Mouse (Mus musculus) kidney, embryonic 16.5 days (tissue): ENCODE results near the gene Cd48. TPM values are rescaled to one million over a fixed set of nuclear protein-coding genes. Genes with fewer than 3 reads are reported as not detected.
"Not testable (repeated sequence)": the region's sequence is repeated elsewhere in the genome, so short reads cannot be mapped to it uniquely, and the experiment has no call there.

Experiments used
- ATAC-seq: fragments of 200-750 bp; cut with Nextera tagmentation; 2 replicates; pipeline ENCODE4 v1.8.0; 2017; ENCODE audit warnings: moderate TSS enrichment; ENCODE audit not compliant: low FRiP score, low TSS enrichment
- H3K27ac ChIP-seq: fragments of 300-500 bp; sonication (generic); 2 replicates; pipeline ENCODE4 v1.5.1; 2014; ENCODE audit warnings: low read length
- H3K27me3 ChIP-seq: fragments of 300-500 bp; sonication (generic); 2 replicates; pipeline ENCODE4 v1.6.1; 2014; ENCODE audit warnings: low read length, control low read depth, mixed read lengths; ENCODE audit not compliant: insufficient read depth
- H3K36me3 ChIP-seq: fragments of 300-500 bp; sonication (generic); 2 replicates; pipeline ENCODE4 v1.6.1; 2014; ENCODE audit warnings: low read length, control low read depth, mixed read lengths; ENCODE audit not compliant: insufficient read depth
- H3K4me1 ChIP-seq: fragments of 300-500 bp; sonication (generic); 2 replicates; pipeline ENCODE4 v1.6.1; 2014; ENCODE audit warnings: low read length, control low read depth, mixed read lengths; ENCODE audit not compliant: insufficient read depth
- H3K4me2 ChIP-seq: fragments of 300-500 bp; sonication (generic); replicated peaks from 2 replicates; pipeline ENCODE4 v1.6.1; 2014; ENCODE audit warnings: low read depth, low read length
- H3K4me3 ChIP-seq: fragments of 300-500 bp; sonication (generic); 2 replicates; pipeline ENCODE4 v1.5.1; 2014; ENCODE audit warnings: mild to moderate bottlenecking, low read length
- H3K9ac ChIP-seq: fragments of 300-500 bp; sonication (generic); replicated peaks from 2 replicates; pipeline ENCODE4 v1.6.1; 2014; ENCODE audit warnings: low read length
- H3K9me3 ChIP-seq: fragments of 300-500 bp; sonication (generic); 2 replicates; pipeline ENCODE4 v1.6.1; 2016; ENCODE audit warnings: low read length, control low read depth
- WGBS: fragments of 180-500 bp; shearing (Covaris S2); extraction: QIAGEN DNeasy Blood & Tissue Kit; methylation state at CpG from one replicate; pipeline ENCODE4 v1.1.7; 2014; 5-methylcytosine and 5-hydroxymethylcytosine counted together
- polyA plus RNA-seq: library from polyadenylated mRNA; unstranded; fragments of >200 nt; fragmentation: Nextera tagmentation; extraction: Ambion mirVana; gene quantifications from 2 replicates; pipeline ENCODE4 v1.2.1, GENCODE M21; 2015

The Cd48 gene
- polyA plus RNA-seq, 1 experiment from 2014 or later, result 2.3 TPM

DNA sequence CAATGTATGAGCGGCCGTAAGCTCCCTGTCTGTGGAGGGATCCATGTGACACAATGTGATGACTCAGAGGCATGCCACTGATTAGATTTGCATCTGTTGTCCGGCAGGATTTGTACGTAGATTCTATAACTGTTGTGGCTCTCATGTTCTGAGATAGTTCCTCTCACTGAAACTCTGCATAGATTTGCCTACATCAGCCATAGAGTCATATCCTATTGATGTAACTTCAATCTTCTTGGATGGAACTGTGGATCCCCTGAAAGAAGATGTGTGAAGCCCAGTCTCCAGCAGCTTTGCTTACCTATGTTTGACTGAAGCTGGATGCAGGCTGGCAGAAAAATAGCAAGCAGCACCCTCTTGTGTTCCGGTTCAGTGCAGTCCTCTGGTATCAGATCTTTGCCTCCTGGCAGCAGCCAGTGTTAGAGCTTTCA lies 23.2 kb upstream of the Cd48 start:
- Histone ChIP-seq H3K27me3 (no peaks in the 10 kb centered on the region), H3K9ac (no peak overlapping the region), H3K4me2 (no peak overlapping the region), H3K4me1 (no peaks in the 10 kb centered on the region), H3K9me3 (no peaks in the 10 kb centered on the region), H3K4me3 (no peak overlapping the region), H3K36me3 (no peaks in the 10 kb centered on the region), H3K27ac (no peak overlapping the region)
- ATAC-seq, result no peak; the same call in 1 of the 2 replicates
- 73% methylated on average over 5 of the region's 5 CpGs for WGBS

DNA sequence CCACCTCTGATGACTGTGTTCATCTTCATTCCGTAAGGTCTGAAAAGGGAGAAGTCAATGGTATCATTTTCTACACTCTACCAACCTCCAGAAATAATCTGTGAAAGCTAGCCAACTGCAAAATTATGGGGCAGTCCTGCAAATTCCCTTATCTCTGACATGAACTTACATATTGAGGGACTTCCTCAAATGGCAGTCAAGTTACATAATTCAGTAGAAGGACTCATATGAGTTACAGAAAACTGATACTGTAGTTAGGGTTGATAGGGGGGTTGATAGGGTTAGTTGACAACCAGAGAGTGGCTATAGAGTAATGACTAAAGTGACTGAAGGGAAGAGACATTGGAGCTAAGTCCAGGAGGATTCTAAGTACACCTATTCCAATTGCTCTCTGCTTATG lies 21.4 kb upstream of the Cd48 start:
- Histone ChIP-seq H3K9ac (no peak overlapping the region), H3K4me2 (no peak overlapping the region), H3K9me3 (no peaks in the 10 kb centered on the region), H3K4me3 (no peak overlapping the region), H3K27me3 (no peaks in the 10 kb centered on the region), H3K27ac (no peak overlapping the region), H3K4me1 (no peaks in the 10 kb centered on the region), H3K36me3 (no peaks in the 10 kb centered on the region)
- ATAC-seq, result no peak
- WGBS, result 97% methylated on average over 1 of the region's 1 CpGs

DNA sequence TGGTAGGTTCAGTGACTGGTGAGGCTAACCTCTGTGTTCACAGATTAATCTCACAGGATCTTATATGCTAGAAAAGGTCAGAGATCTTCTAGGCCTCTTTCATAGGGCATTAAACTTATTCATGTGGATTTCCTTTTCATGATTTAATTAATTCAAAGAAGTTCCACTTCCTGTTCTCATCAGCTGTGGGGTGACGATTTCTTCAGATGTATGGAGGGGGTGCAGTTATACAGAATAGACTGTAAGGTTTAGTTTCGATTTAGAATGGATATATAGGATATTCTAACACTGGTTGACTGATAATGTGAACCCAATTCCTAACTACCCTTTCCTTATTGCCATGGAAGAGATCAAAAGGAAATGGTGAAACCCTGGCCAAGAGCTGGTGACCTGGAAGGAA lies 20.3 kb upstream of the Cd48 start:
- Histone ChIP-seq H3K4me1 (no peaks in the 10 kb centered on the region), H3K9me3 (no peaks in the 10 kb centered on the region), H3K36me3 (no peaks in the 10 kb centered on the region), H3K4me3 (no peak overlapping the region), H3K9ac (no peak overlapping the region), H3K4me2 (no peak overlapping the region), H3K27me3 (no peaks in the 10 kb centered on the region), H3K27ac (no peak overlapping the region)
- no peak for ATAC-seq
- 79% methylated on average over 2 of the region's 2 CpGs for WGBS

DNA sequence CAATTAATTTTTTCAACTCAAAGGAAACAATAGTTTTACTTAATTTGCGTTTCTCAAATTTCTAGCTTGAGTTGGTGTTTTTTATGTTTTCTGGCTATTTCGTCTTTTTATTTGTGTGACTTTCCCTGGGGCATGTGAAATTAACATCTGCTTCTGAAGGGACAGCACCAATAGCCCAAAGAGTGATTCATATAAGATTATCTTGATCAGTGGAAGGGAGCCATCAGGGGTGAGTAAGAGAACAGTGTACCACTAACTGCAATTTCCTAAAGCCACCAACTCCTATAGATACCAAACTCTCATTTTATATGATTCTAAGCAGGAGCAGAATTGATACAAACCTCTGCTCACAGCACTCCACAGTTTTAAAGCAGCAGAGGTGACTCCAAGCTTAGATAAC lies 18.1 kb upstream of the Cd48 start:
- 89% methylated on average over 2 of the region's 2 CpGs for WGBS
- no peak overlapping the region for H3K4me3 ChIP-seq
- no peak overlapping the region for H3K4me2 ChIP-seq

DNA sequence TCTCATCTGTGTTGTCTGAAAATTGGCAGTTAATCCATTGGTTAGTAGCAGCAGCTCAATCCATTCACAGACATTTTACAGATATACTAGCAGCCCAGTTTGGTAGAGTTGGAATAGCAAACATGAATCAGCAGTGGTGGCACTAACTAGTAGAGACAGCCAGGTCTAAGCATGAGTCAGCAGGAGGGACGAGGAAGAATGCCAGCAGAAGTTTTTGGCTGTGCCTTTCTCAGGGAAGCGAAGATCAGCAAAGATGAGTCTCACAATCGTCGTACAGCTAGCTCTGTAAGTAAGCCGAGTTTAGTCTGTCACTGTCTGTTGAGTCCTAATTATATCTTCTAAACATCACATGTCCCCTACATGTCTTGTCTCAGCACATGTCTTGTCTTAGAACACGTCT lies 15.5 kb upstream of the Cd48 start:
- ATAC-seq, result no peak
- H3K27me3 ChIP-seq, result no peaks in the 10 kb centered on the region
- no peaks in the 10 kb centered on the region for H3K9me3 ChIP-seq
- H3K27ac ChIP-seq, result no peak overlapping the region
- no peak overlapping the region for H3K9ac ChIP-seq
- no peaks in the 10 kb centered on the region for H3K4me1 ChIP-seq
- 86% methylated on average over 6 of the region's 6 CpGs for WGBS
- H3K4me3 ChIP-seq, result no peak overlapping the region
- no peaks in the 10 kb centered on the region for H3K36me3 ChIP-seq
- H3K4me2 ChIP-seq, result no peak overlapping the region

More for the DNA sequence above, 18.1 kb upstream of the Cd48 start:
- H3K9ac ChIP-seq, result no peak overlapping the region
- no peaks in the 10 kb centered on the region for H3K4me1 ChIP-seq
- H3K27me3 ChIP-seq, result no peaks in the 10 kb centered on the region
- H3K27ac ChIP-seq, result no peak overlapping the region
- no peaks in the 10 kb centered on the region for H3K9me3 ChIP-seq
- no peaks in the 10 kb centered on the region for H3K36me3 ChIP-seq
- ATAC-seq, result no peak

DNA sequence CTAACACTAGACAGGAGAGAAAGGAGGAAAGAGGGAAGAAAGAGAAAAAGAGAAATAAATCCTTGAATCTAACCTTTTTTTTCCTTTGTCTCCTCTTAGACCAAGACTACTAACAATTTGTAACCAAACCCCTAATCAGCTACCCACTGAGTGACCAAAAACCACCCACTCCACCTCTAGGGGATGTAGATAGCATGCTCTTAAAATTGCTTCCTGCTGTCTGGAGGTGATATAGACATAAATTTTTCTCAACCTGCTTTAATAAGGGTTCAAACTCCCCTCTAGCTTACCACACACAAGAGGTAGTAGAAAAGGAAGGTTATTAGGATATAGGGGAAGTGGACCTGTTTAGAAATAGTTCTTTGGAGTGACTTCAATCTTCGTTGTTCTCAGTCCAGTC lies 14.6 kb upstream of the Cd48 start:
- Histone ChIP-seq H3K27ac (no peak overlapping the region), H3K9ac (no peak overlapping the region), H3K4me2 (no peak overlapping the region), H3K9me3 (no peaks in the 10 kb centered on the region), H3K4me1 (no peaks in the 10 kb centered on the region), H3K27me3 (no peaks in the 10 kb centered on the region), H3K36me3 (no peaks in the 10 kb centered on the region), H3K4me3 (no peak overlapping the region)
- no peak for ATAC-seq
- 71% methylated on average over 1 of the region's 1 CpGs for WGBS

DNA sequence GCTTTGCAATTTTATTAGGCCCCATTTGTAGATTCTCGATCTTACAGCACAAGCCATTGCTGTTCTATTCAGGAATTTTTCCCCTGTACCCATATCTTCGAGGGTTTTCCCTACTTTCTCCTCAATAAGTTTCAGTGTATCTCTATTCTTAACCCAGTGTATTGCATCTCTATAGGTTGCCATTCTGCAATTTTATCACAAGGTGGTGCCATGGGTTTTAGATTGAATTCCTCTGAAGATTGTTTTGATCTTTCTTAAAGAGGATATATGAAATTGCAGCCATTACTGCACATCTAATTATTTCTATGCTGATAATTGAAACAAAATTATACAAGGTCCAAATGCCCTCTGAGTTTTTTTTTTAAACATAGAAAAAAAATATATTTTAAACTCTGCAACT lies 9.4 kb upstream of the Cd48 start:
- 80% methylated on average over 2 of the region's 2 CpGs for WGBS
- not testable (repeated sequence) for H3K4me3 ChIP-seq, H3K9ac ChIP-seq, H3K36me3 ChIP-seq, H3K4me1 ChIP-seq, H3K27ac ChIP-seq, H3K9me3 ChIP-seq, H3K27me3 ChIP-seq, ATAC-seq, H3K4me2 ChIP-seq

DNA sequence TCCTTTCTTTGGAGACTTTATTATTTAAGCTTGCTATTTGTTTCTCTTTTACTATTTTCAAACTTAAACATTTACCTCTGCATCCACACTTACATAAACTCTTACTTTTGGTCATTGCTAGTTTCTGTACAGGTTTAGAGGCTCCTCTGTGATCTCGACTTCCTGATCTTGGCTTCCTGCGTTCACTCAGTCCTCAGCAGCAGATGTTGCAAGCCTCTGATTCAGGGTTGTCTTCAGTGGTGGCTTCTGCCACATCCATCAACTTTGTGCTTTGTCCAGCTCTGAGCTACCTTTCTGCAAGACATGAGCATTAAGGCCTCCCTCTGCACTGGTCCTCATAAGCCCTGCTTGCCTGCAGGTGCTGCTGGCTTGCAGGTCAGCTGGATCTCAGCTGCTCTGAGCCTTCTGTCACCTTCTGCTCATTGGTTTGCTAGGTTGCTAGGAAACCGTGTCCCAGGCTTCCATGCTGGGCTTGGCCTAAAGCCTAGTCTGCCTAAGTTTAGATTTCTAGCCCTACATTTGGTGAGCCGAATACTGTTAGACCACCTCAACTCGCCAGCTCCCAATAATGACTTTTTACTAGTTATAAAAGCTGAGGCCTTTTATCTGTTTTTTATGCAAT lies 8.8 kb upstream of the Cd48 start:
- ATAC-seq, result no peak

DNA sequence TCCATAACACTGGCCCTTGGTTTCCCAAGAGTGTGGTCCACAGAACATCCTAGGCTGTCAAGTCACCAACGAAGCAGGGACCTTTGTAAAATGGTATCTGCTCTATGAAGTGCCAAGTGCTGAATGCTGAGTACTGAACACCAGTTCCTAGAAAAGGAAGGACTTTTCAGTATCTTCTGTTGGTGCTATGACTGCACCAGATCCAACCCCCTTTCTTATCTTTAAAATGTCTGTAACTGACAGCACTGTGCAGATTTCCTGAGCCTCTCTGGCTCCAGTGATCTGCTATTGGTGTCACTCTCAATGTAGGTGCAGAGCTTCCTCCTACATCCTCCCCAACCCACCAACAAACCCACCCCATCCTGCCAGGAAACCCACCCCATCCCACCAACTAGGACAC lies 7.3 kb upstream of the Cd48 start:
- Histone ChIP-seq H3K27ac (no peak overlapping the region), H3K4me2 (no peak overlapping the region), H3K9me3 (no peaks in the 10 kb centered on the region), H3K4me1 (no peaks in the 10 kb centered on the region), H3K9ac (no peak overlapping the region), H3K27me3 (no peaks in the 10 kb centered on the region), H3K36me3 (no peaks in the 10 kb centered on the region), H3K4me3 (no peak overlapping the region)
- 80% methylated on average over 1 of the region's 1 CpGs for WGBS
- ATAC-seq, result no peak

More for the DNA sequence above, 8.8 kb upstream of the Cd48 start:
- Histone ChIP-seq H3K9me3 (no peaks in the 10 kb centered on the region), H3K4me1 (no peaks in the 10 kb centered on the region), H3K9ac (no peak overlapping the region), H3K27ac (no peak overlapping the region), H3K36me3 (no peaks in the 10 kb centered on the region), H3K27me3 (no peaks in the 10 kb centered on the region), H3K4me2 (no peak overlapping the region), H3K4me3 (no peak overlapping the region)
- WGBS, result 71% methylated on average over 5 of the region's 5 CpGs

DNA sequence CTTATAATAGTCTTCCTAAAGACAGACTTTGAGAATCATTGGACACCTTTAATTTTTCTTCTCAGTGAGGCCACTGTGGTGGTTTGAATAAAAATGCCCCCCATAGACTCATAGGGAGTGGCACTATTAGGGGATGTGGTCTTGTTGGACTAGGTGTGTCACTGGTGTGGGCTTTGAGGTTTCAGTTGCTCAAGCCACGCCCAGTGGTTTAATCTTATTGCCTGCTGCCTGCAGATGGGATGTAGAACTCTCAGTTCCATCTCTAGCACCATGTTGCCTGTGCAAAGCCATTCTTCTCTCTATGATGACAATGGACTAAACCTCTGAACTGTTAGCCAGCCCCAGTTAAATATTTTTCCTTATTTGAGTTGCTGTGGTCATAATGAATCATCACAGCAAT lies 4.1 kb upstream of the Cd48 start:
- H3K36me3 ChIP-seq, result no peaks in the 10 kb centered on the region
- no peak for ATAC-seq
- no peak overlapping the region for H3K27ac ChIP-seq
- no peaks in the 10 kb centered on the region for H3K27me3 ChIP-seq
- no peaks in the 10 kb centered on the region for H3K9me3 ChIP-seq
- no peak overlapping the region for H3K4me3 ChIP-seq
- no peaks in the 10 kb centered on the region for H3K4me1 ChIP-seq
- H3K4me2 ChIP-seq, result no peak overlapping the region
- no peak overlapping the region for H3K9ac ChIP-seq
- WGBS, result 68% methylated on average over 1 of the region's 1 CpGs
